Mouse (Mus musculus) cerebellum, adult 11 months (tissue): ENCODE data around the gene Zfp74.

Experiments
- DNase-seq: peaks from one replicate; pipeline ENCODE4 v3.0.0; 2022

Gene Zfp74

GRCm38 (mm10) chr7:29943720-29944119 is 10.2 kb downstream of the Zfp74 start:
- DNase-seq: no peak

- no peak for DNase-seq
These were observed 11.1 kb downstream of the Zfp74 start for GRCm38 (mm10) chr7:29942740-29943139.

- no peak for DNase-seq
These were observed 12.9 kb downstream of the Zfp74 start for GRCm38 (mm10) chr7:29941027-29941426.

GRCm38 (mm10) chr7:29938856-29939255 is 15.0 kb downstream of the Zfp74 start:
- DNase-seq: no peak

GRCm38 (mm10) chr7:29922780-29923179 is 31.1 kb downstream of the Zfp74 start:
- no peak for DNase-seq

GRCm38 (mm10) chr7:29921439-29922093 is 32.3 kb downstream of the Zfp74 start:
- no peak for DNase-seq

- DNase-seq: no peak
These were observed 35.8 kb downstream of the Zfp74 start for GRCm38 (mm10) chr7:29918062-29918453.

GRCm38 (mm10) chr7:29917371-29918061 is 36.4 kb downstream of the Zfp74 start:
- no peak for DNase-seq

GRCm38 (mm10) chr7:29912172-29912571 is 41.7 kb downstream of the Zfp74 start:
- no peak for DNase-seq

- no peak for DNase-seq
These were observed 43.6 kb downstream of the Zfp74 start for GRCm38 (mm10) chr7:29910252-29910651.

- peak; percentile 69 for DNase-seq
These were observed 45.5 kb downstream of the Zfp74 start, which contains the start of gene Zfp383 for GRCm38 (mm10) chr7:29908130-29908950. Zfp383 (plus strand) TSS chr7:29908223.

- DNase-seq: no peak
These were observed 46.7 kb downstream of the Zfp74 start for GRCm38 (mm10) chr7:29907206-29907605.

- no peak for DNase-seq
These were observed 47.2 kb downstream of the Zfp74 start for GRCm38 (mm10) chr7:29906682-29907058.

GRCm38 (mm10) chr7:29905966-29906681 is 47.8 kb downstream of the Zfp74 start, which contains the start of gene Zfp27:
Zfp27 (minus strand) TSS chr7:29906572.
- peak; percentile 66 for DNase-seq

- DNase-seq: no peak
These were observed 49.8 kb downstream of the Zfp74 start for GRCm38 (mm10) chr7:29904101-29904500.

GRCm38 (mm10) chr7:29898351-29898750 is 55.5 kb downstream of the Zfp74 start:
- DNase-seq: no peak

- DNase-seq: no peak
These were observed 61.1 kb downstream of the Zfp74 start for GRCm38 (mm10) chr7:29892756-29893155.

GRCm38 (mm10) chr7:29890501-29890900 is 63.4 kb downstream of the Zfp74 start:
- DNase-seq: no peak

GRCm38 (mm10) chr7:29880916-29881315 is 73.0 kb downstream of the Zfp74 start:
- no peak for DNase-seq
